Mouse (Mus musculus) forebrain, embryonic 15.5 days (tissue): ENCODE measurements around the gene Fbxl17. TPM values are rescaled to one million over a fixed set of nuclear protein-coding genes. Genes with fewer than 3 reads are reported as not detected.

ENCODE experiments used
- ATAC-seq: fragments of 200-750 bp; cut with Nextera tagmentation; replicated peaks from 2 replicates; pipeline ENCODE4 v1.8.0; 2017; ENCODE audit warnings: mild to moderate bottlenecking, moderate TSS enrichment, moderate library complexity
- H3K27ac ChIP-seq: fragments of 300-500 bp; sonication (generic); replicated peaks from 2 replicates; pipeline ENCODE4 v1.5.1; 2015; ENCODE audit warnings: mild to moderate bottlenecking, inconsistent platforms
- H3K27me3 ChIP-seq: fragments of 300-500 bp; sonication (generic); 2 replicates; pipeline ENCODE4 v1.6.1; 2015; ENCODE audit warnings: inconsistent platforms
- H3K36me3 ChIP-seq: fragments of 300-500 bp; sonication (generic); 2 replicates; pipeline ENCODE4 v1.6.1; 2015; ENCODE audit warnings: mild to moderate bottlenecking, inconsistent platforms
- H3K4me1 ChIP-seq: fragments of 300-500 bp; sonication (generic); 2 replicates; pipeline ENCODE4 v1.6.1; 2015; ENCODE audit warnings: inconsistent platforms
- H3K4me2 ChIP-seq: fragments of 300-500 bp; sonication (generic); replicated peaks from 2 replicates; pipeline ENCODE4 v1.6.1; 2015; ENCODE audit warnings: mild to moderate bottlenecking, inconsistent platforms
- H3K4me3 ChIP-seq: fragments of 300-500 bp; sonication (generic); 2 replicates; pipeline ENCODE4 v1.5.1; 2015; ENCODE audit warnings: mild to moderate bottlenecking, inconsistent platforms
- H3K9ac ChIP-seq: fragments of 300-500 bp; sonication (generic); replicated peaks from 2 replicates; pipeline ENCODE4 v1.6.1; 2015; ENCODE audit warnings: mild to moderate bottlenecking, inconsistent platforms
- H3K9me3 ChIP-seq: fragments of 300-500 bp; sonication (generic); 2 replicates; pipeline ENCODE4 v1.6.1; 2016; ENCODE audit warnings: inconsistent platforms
- WGBS: fragments of 180-500 bp; shearing (Covaris S2); methylation state at CpG from one replicate; pipeline ENCODE4 v1.1.7; 2015; ENCODE audit warnings: mixed read lengths; 5-methylcytosine and 5-hydroxymethylcytosine counted together
- polyA plus RNA-seq: library from polyadenylated mRNA; unstranded; fragments of >200 nt; fragmentation: Nextera tagmentation; extraction: Ambion mirVana; gene quantifications from 2 replicates; pipeline ENCODE4 v1.2.1, GENCODE M21; 2015

The Fbxl17 gene
- polyA plus RNA-seq, 1 experiment from 2014 or later = 8.7 TPM

DNA sequence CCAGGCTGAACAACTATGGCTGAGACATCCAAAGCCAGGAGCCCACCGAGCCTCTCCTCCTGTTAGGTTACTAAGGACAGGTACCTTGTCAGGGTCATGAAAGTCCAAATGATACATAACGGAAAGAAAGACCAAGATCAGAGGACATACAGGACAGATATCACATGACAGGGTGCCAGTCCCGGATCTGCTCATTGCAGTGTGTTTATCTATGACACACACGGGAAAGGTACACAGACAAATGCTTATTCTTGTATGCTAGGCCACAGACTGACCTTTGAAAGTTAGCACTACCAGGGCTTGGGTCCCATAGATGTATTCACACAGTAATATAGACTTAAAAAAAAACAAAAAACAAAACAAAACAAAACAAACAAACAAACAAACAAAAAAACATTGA, 404.8 kb downstream of the Fbxl17 start:
- 87% methylated on average over 4 of the region's 4 CpGs for WGBS
- Histone ChIP-seq H3K9ac (no peak overlapping the region), H3K4me3 (no peak overlapping the region), H3K4me2 (no peak overlapping the region), H3K9me3 (no peaks in the 10 kb centered on the region), H3K4me1 (no peaks in the 10 kb centered on the region), H3K27ac (no peak overlapping the region), H3K36me3 (no peaks in the 10 kb centered on the region), H3K27me3 (no peaks in the 10 kb centered on the region)
- no peak for ATAC-seq

DNA sequence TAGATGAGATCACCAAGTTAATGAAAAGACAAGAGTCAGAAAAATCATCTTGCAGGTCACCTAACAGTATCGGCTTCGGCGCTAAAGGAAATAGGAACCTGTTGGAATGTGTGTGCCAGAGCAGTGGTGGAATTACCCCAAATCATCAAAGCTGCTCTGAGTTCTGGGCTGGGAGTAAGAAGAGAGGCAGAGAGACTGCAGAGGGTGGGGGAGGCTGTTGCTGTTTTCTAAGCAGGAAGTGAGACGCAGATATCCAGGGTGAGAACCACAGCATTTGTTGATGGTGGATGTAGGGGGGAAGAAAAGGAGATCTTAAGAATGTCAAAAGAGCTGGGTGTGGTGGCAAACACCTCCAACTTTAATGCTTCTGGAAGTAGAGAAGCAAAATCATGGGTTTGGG, 406.6 kb downstream of the Fbxl17 start:
- Histone ChIP-seq H3K9me3 (no peaks in the 10 kb centered on the region), H3K36me3 (no peaks in the 10 kb centered on the region), H3K27ac (no peak overlapping the region), H3K4me2 (no peak overlapping the region), H3K27me3 (no peaks in the 10 kb centered on the region), H3K4me3 (no peak overlapping the region), H3K9ac (no peak overlapping the region), H3K4me1 (no peaks in the 10 kb centered on the region)
- 93% methylated on average over 4 of the region's 4 CpGs for WGBS
- no peak for ATAC-seq

DNA sequence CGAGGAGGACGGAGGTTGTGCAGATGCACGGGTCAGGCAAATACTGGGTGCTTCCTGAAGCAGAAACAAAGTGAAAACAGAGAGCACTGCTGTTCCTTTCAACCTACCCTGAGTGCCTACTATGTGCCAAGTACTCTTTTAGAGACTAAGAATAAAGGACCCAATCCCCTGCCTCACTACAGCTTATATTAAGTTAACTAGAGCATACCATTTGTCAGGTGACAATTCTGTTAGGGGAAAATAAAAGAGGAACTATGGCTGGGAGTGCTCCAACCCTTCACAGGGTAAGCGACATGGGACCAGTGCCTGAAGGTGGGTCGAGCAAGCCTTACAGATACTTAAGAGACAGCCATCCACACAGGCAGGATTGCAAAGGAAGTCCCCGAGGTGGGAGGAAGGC, 407.0 kb downstream of the Fbxl17 start:
- H3K27ac ChIP-seq = no peak overlapping the region
- no peak overlapping the region for H3K4me2 ChIP-seq
- H3K27me3 ChIP-seq = no peaks in the 10 kb centered on the region
- no peak overlapping the region for H3K9ac ChIP-seq
- no peak overlapping the region for H3K4me3 ChIP-seq
- H3K36me3 ChIP-seq = no peaks in the 10 kb centered on the region
- no peak for ATAC-seq
- H3K4me1 ChIP-seq = no peaks in the 10 kb centered on the region
- no peaks in the 10 kb centered on the region for H3K9me3 ChIP-seq
- 81% methylated on average over 6 of the region's 6 CpGs for WGBS

DNA sequence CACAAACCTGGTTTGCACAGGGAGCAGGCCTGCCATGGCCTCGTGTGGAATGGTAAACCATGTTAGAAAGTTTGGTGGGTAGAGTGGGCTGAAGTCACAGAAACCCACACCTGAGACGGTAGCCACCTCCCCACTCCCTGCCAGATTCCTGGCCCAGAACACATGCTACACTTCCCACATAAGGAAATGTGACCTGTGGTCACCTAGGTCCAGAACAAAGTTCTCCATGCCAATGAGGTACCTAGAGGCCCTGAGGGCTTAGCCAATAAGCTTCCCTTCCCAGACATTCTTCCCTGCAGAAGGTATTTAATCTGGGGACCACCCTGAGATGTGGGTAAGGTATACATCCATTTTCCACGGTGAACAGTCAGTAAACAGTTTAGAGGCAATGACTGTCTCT, 409.7 kb downstream of the Fbxl17 start:
- Histone ChIP-seq H3K4me3 (no peak overlapping the region), H3K4me1 (no peaks in the 10 kb centered on the region), H3K36me3 (no peaks in the 10 kb centered on the region), H3K27ac (no peak overlapping the region), H3K9ac (no peak overlapping the region), H3K4me2 (no peak overlapping the region), H3K27me3 (no peaks in the 10 kb centered on the region), H3K9me3 (no peaks in the 10 kb centered on the region)
- 86% methylated on average over 3 of the region's 3 CpGs for WGBS
- ATAC-seq = no peak

DNA sequence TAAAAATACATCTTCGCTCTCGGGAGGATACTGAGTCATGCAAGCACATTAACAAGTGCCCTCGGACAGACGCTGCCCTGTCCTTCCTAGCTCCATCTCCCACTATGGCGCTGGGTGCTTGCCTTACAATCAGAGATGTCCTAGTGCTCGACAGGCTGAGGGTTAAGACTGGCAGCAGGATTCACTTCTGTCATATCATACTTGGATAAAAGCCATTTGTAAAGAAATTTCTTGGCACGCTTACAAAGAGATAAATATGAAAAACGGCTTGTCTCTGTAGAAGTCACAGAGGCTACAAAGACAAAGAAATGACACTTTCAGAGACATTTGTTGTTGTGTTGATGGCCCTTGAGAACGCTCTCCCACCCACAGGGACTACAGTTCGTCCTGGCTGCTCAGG, 412.6 kb downstream of the Fbxl17 start:
- Histone ChIP-seq H3K27me3 (no peaks in the 10 kb centered on the region), H3K9me3 (no peaks in the 10 kb centered on the region), H3K4me3 (no peak overlapping the region), H3K4me2 (no peak overlapping the region), H3K36me3 (no peaks in the 10 kb centered on the region), H3K4me1 (no peaks in the 10 kb centered on the region), H3K9ac (no peak overlapping the region), H3K27ac (no peak overlapping the region)
- no peak for ATAC-seq
- WGBS = 75% methylated on average over 10 of the region's 10 CpGs

DNA sequence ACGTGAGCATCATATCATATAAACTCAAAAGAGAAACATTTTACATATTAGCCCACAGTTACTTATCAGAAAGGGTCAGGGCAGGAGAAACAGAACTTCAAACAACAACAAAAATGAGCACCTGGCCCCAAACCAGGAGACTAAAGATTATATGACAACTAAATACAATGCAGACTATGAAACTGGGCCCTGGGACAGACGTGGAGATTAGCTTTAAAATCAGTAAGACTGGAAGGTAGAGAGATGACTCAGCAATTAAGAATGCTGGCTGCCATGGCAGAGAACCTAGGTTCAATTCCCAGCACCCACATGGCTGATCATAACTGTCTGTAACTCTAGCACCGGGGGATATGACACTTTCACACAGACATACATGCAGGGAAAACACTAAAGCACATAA, 413.3 kb downstream of the Fbxl17 start:
- Histone ChIP-seq H3K4me2 (no peak overlapping the region), H3K9ac (no peak overlapping the region)
- 71% methylated on average over 3 of the region's 3 CpGs for WGBS

DNA sequence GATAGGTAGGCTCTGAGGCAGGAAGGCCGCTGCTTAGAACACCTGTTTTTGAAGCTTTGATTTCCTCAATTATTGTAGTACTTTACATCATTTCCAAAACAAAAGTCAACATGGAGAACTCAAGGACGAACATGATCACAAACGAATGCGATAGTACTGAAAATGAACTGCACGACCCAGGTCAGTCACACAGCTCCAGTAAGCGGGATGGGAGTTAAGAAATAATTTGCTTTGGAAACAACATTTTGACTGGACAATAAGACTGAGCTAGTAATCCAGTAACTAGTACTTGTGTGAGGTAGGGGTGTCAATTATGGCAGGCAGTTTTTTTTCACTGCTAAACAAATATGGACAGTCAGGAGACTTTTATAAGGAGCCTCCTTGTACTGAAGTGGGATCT, 414.6 kb downstream of the Fbxl17 start:
- H3K27ac ChIP-seq = no peak overlapping the region
- no peak overlapping the region for H3K4me2 ChIP-seq
- no peak for ATAC-seq
- H3K9ac ChIP-seq = no peak overlapping the region
- H3K4me1 ChIP-seq = no peaks in the 10 kb centered on the region
- 93% methylated on average over 6 of the region's 6 CpGs for WGBS
- no peak overlapping the region for H3K4me3 ChIP-seq
- no peaks in the 10 kb centered on the region for H3K36me3 ChIP-seq
- no peaks in the 10 kb centered on the region for H3K9me3 ChIP-seq
- no peaks in the 10 kb centered on the region for H3K27me3 ChIP-seq

More for the DNA sequence above, 413.3 kb downstream of the Fbxl17 start:
- no peak overlapping the region for H3K27ac ChIP-seq
- no peaks in the 10 kb centered on the region for H3K4me1 ChIP-seq
- H3K36me3 ChIP-seq = no peaks in the 10 kb centered on the region
- no peaks in the 10 kb centered on the region for H3K27me3 ChIP-seq
- no peaks in the 10 kb centered on the region for H3K9me3 ChIP-seq
- no peak for ATAC-seq
- no peak overlapping the region for H3K4me3 ChIP-seq

DNA sequence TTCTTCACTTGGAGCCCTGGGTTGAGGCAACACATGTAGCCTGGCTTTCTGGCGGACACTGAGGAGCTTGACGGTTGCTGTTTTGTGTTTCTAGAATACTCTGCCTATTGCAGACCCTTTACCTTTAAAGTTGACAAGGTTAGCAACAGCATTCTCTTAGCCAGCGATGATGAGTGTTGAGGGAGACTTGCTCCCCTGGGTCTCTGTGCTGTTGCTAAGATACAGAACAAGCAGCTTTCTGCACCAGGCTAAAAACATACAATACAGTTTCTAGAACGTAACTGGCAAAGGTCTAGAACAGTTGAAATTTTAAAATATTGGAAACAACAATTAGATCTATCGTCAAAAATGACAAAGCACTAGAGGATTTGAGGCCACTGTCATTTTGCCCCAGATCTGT, 420.7 kb downstream of the Fbxl17 start:
- 64% methylated on average over 5 of the region's 5 CpGs for WGBS
- H3K27ac ChIP-seq = no peak overlapping the region
- H3K4me3 ChIP-seq = no peak overlapping the region
- H3K4me2 ChIP-seq = no peak overlapping the region
- H3K9me3 ChIP-seq = no peaks in the 10 kb centered on the region
- no peak overlapping the region for H3K9ac ChIP-seq
- no peak for ATAC-seq
- peaks cover 22% of the 10 kb centered on the region for H3K4me1 ChIP-seq
- H3K27me3 ChIP-seq = no peaks in the 10 kb centered on the region
- no peaks in the 10 kb centered on the region for H3K36me3 ChIP-seq

DNA sequence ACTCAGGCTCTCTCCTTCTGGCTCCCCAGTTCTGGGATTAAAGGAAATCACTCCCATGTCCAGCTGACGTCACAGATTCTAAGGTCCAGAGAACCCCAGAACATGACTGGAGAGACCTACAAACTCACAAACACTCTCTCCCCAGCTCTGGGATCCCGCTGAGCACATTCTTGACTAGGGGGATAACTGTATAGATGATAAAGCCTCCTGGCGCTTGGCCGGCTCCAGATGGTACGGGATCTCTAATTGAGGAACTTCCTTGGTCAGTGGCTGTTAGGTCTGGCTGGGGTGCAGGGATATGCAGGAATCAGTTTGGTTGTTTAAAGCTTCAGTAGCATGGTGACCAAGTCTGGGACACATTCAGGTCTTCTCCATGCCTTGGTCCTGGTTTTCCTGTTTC, 422.3 kb downstream of the Fbxl17 start:
- WGBS = 73% methylated on average over 5 of the region's 5 CpGs

DNA sequence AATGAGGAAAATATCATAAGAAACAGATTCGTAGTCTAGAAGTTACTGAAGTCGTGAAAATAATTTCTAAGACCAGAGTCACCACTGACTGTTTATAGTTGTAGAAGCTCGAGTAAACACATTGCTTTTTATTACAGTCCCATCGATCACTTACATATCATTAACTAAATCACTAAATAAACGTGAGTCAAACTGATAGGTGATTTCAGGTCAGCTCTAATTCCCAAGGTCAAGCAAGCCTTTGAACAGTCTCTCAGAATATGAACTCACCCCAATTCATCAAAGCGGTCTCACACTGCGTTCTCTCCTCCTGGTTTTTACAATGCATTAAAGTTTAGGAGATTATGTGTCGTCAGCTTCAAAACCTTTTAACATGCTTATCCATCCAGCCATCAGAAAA, 423.2 kb downstream of the Fbxl17 start:
- Histone ChIP-seq H3K4me2 (no peak overlapping the region), H3K4me1 (peaks cover 22% of the 10 kb centered on the region)
- 40% methylated on average over 8 of the region's 8 CpGs for WGBS

More for the DNA sequence above, 422.3 kb downstream of the Fbxl17 start:
- Histone ChIP-seq H3K9me3 (no peaks in the 10 kb centered on the region), H3K4me1 (peaks cover 22% of the 10 kb centered on the region), H3K27me3 (no peaks in the 10 kb centered on the region), H3K36me3 (no peaks in the 10 kb centered on the region), H3K27ac (no peak overlapping the region), H3K4me2 (no peak overlapping the region), H3K4me3 (no peak overlapping the region), H3K9ac (no peak overlapping the region)
- no peak for ATAC-seq

DNA sequence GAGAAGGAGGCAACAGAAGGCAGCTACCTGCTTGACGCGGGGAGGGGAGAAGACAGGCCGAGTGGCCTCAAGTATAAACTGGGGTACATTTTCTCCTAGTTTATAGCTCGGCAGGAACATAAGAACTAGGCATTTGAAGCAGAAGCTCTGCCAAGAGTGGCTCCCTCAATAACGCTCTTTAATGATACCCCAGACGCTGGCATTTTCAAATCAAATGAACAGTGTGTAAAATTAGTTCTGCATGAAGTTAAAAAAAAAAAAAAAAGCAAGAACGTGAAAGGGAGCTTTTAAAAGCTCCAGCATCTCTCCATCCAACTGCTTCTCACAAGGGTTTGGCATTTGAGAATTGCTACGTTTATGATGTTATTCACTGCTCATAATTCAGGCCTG, 423.8 kb downstream of the Fbxl17 start:
- Histone ChIP-seq H3K9ac (no peak overlapping the region), H3K4me1 (peaks cover 28% of the 10 kb centered on the region), H3K4me2 (no peak overlapping the region), H3K27ac (peak overlapping the region; percentile 39; the same call in 1 of the 2 replicates), H3K36me3 (no peaks in the 10 kb centered on the region), H3K27me3 (no peaks in the 10 kb centered on the region), H3K4me3 (no peak overlapping the region), H3K9me3 (no peaks in the 10 kb centered on the region)
- ATAC-seq = no peak
- WGBS = 24% methylated on average over 8 of the region's 8 CpGs

More for the DNA sequence above, 423.2 kb downstream of the Fbxl17 start:
- Histone ChIP-seq H3K27me3 (no peaks in the 10 kb centered on the region), H3K9me3 (no peaks in the 10 kb centered on the region), H3K36me3 (no peaks in the 10 kb centered on the region), H3K9ac (no peak overlapping the region), H3K4me3 (no peak overlapping the region), H3K27ac (no peak overlapping the region)
- no peak for ATAC-seq

DNA sequence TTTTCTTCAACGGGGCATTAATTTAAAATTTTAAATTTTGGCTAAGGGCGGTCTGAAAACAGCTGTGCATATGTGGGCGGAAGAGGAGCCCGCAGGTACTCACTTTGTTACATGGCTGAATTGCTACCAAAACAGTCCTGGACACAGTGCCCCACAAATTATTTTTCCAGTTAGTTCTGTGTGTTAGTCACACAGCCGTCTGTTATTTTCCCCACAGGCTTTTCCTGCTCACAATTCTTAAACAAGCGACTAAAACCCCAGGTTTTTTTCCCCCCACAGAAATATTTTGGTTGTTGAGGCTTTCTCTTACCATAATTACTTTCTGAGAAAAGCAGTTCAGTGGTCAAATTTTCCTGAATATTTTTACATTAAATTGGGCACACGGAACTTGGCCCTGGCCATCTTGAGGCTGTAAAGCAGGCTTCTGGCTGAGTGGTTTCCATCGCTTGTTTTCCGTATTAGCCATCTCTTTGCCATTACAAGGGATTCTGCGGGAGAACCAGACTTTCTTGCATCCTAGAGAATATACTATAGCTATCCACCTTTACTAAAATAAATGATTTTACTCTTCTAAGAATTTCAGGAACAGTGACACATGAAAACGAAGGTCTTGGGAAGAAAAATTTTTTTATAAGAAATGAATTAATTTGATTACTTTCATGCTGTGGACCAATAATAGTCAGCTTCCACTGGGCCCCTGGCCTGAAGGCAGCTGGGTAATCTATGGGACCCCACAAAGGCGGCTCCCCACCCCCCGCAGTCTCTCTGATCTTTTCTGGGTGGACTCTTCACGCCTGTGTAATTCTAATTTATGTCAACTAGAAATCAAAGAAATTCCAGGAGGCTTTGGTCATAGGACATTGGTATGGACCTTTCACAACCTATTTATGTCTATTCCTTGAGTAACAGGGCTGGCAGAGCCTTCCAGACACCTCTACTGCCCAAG, 424.5 kb downstream of the Fbxl17 start:
- Histone ChIP-seq H3K4me3 (no peak overlapping the region), H3K27ac (peak overlapping the region; percentile 39; the same call in 1 of the 2 replicates), H3K9me3 (no peaks in the 10 kb centered on the region), H3K36me3 (no peaks in the 10 kb centered on the region), H3K4me2 (no peak overlapping the region), H3K4me1 (peaks cover 28% of the 10 kb centered on the region), H3K27me3 (no peaks in the 10 kb centered on the region), H3K9ac (no peak overlapping the region)
- 59% methylated on average over 14 of the region's 14 CpGs for WGBS
- no peak for ATAC-seq

DNA sequence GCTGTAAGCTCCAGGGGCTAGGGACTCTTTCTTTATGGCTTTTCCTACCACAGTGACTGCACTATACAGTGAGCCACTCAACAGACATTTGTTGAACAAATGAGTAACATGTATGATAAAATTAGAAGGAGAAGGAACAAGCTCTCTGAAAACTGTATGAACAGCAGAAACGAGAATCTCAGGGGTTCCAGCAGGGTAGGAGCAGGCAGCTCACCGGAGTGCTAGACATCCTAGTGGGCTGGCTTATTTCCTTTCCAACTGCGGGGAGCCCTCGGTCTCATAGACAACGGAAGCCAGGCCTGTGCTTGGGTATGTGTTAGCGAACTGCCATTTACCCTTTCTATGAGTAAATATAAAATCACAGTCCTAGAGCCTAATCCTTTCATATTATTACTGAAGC, 426.5 kb downstream of the Fbxl17 start:
- 74% methylated on average over 6 of the region's 6 CpGs for WGBS
- H3K27me3 ChIP-seq = no peaks in the 10 kb centered on the region
- H3K4me3 ChIP-seq = no peak overlapping the region
- peaks cover 30% of the 10 kb centered on the region for H3K4me1 ChIP-seq
- H3K27ac ChIP-seq = no peak overlapping the region
- no peak overlapping the region for H3K9ac ChIP-seq
- H3K9me3 ChIP-seq = no peaks in the 10 kb centered on the region
- no peak for ATAC-seq
- H3K4me2 ChIP-seq = no peak overlapping the region
- H3K36me3 ChIP-seq = no peaks in the 10 kb centered on the region
